Mouse (Mus musculus) kidney, postnatal 0 days (tissue): ENCODE measurements around the gene Zbtb38. TPM values are rescaled to one million over a fixed set of nuclear protein-coding genes. Genes with fewer than 3 reads are reported as not detected.

Experiments
- ATAC-seq: fragments of 200-750 bp; cut with Nextera tagmentation; replicated peaks from 2 replicates; pipeline ENCODE4 v1.8.0; 2017; ENCODE audit warnings: low read depth, moderate number of reproducible peaks, moderate TSS enrichment, moderate library complexity; ENCODE audit not compliant: low FRiP score
- DNase-seq: peaks from one replicate; pipeline ENCODE4 v3.0.0-alpha.2; 2016; ENCODE audit warnings: low spot score
- H3K27ac ChIP-seq: fragments of 300-500 bp; sonication (generic); 2 replicates; pipeline ENCODE4 v1.5.1; 2014; ENCODE audit warnings: mild to moderate bottlenecking
- H3K27me3 ChIP-seq: fragments of 300-500 bp; sonication (generic); 2 replicates; pipeline ENCODE4 v1.6.1; 2014; ENCODE audit warnings: low read length, mixed read lengths; ENCODE audit not compliant: insufficient read depth
- H3K36me3 ChIP-seq: fragments of 300-500 bp; sonication (generic); 2 replicates; pipeline ENCODE4 v1.6.1; 2014; ENCODE audit warnings: low read length, mixed read lengths; ENCODE audit not compliant: insufficient read depth
- H3K4me1 ChIP-seq: fragments of 300-500 bp; sonication (generic); replicated peaks from 2 replicates; pipeline ENCODE4 v1.6.1; 2014; ENCODE audit warnings: antibody characterized with exemption, low read length, mixed read lengths; ENCODE audit not compliant: insufficient read depth
- H3K4me2 ChIP-seq: fragments of 300-500 bp; sonication (generic); 2 replicates; pipeline ENCODE4 v1.6.1; 2014; ENCODE audit warnings: mild to moderate bottlenecking, low read length, moderate library complexity, mixed read lengths
- H3K4me3 ChIP-seq: fragments of 300-500 bp; sonication (generic); replicated peaks from 2 replicates; pipeline ENCODE4 v1.5.1; 2014; ENCODE audit warnings: low read depth, low read length
- H3K9ac ChIP-seq: fragments of 300-500 bp; sonication (generic); 2 replicates; pipeline ENCODE4 v1.6.1; 2014; ENCODE audit warnings: low read depth, low read length
- H3K9me3 ChIP-seq: fragments of 300-500 bp; sonication (generic); replicated peaks from 2 replicates; pipeline ENCODE4 v1.6.1; 2016; ENCODE audit warnings: low read length, inconsistent platforms, mixed read lengths
- CTCF ChIP-seq: IDR thresholded peaks from 2 replicates; pipeline ENCODE4 v1.5.1; 2016; ENCODE audit warnings: antibody characterized with exemption, low read depth, mild to moderate bottlenecking, moderate library complexity
- WGBS: fragments of 180-500 bp; shearing (Covaris S2); extraction: QIAGEN DNeasy Blood & Tissue Kit; methylation state at CpG from one replicate; pipeline ENCODE4 v1.1.7; 2014; 5-methylcytosine and 5-hydroxymethylcytosine counted together
- polyA plus RNA-seq: library from polyadenylated mRNA; unstranded; fragments of >200 nt; fragmentation: Nextera tagmentation; extraction: Ambion mirVana; gene quantifications from 2 replicates; pipeline ENCODE4 v1.2.1, GENCODE M21; 2015

Gene Zbtb38
- polyA plus RNA-seq, 1 experiment from 2014 or later, result 28.3 TPM

DNA sequence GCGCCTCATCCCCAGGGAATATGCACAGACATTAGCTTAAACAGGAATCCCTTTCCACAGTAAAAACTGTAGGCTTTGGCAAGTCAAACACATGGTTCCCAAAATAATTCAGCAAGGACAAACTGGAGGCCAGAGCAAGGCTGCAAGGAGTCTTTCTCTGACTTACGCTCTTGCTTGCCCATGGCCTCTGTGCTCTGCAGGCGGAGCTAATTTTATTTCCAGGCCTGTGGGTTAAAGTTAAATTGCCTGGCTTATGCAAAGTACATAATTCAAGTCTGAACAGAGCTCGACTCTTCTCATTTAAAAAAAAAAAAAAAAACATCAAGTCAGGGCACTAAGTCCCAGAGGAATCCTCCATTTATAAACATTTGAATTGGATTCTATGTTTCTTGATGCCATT, 16.7 kb downstream of the Zbtb38 start:
- Histone ChIP-seq H3K4me3 (no peak overlapping the region), H3K4me2 (no peak overlapping the region), H3K27ac (no peak overlapping the region), H3K9ac (no peak overlapping the region), H3K4me1 (0 out of 2 replicates have a peak, but pooled peaks cover 4% of the 10 kb centered on the region), H3K36me3 (no peaks in the 10 kb centered on the region), H3K9me3 (no peaks in the 10 kb centered on the region), H3K27me3 (no peaks in the 10 kb centered on the region; the same call in 1 of the 2 replicates)
- no peak for DNase-seq
- no peak for TF ChIP-seq CTCF
- no peak for ATAC-seq
- 50% methylated on average over 4 of the region's 4 CpGs for WGBS

DNA sequence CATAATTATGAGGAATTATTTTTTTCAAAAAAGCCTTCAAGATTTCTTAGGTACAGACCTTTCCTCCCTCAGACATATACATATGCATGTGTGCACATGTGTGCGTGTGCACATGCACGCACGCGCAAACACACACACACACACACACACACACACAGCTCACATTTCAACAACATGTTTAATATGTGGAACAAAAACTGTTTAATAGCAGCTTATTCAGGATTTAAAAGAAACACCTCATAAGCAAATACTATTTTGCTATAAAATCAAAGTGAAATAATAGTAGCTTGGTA, 19.3 kb downstream of the Zbtb38 start:
- Histone ChIP-seq H3K4me1 (0 out of 2 replicates have a peak, but pooled peaks cover 5% of the 10 kb centered on the region), H3K27me3 (no peaks in the 10 kb centered on the region; the same call in 1 of the 2 replicates), H3K27ac (no peak overlapping the region), H3K36me3 (no peaks in the 10 kb centered on the region), H3K4me2 (no peak overlapping the region), H3K9me3 (no peaks in the 10 kb centered on the region), H3K4me3 (no peak overlapping the region), H3K9ac (no peak overlapping the region)
- DNase-seq (no peak), ATAC-seq (no peak)
- no peak for TF ChIP-seq CTCF
- 97% methylated on average over 4 of the region's 4 CpGs for WGBS

DNA sequence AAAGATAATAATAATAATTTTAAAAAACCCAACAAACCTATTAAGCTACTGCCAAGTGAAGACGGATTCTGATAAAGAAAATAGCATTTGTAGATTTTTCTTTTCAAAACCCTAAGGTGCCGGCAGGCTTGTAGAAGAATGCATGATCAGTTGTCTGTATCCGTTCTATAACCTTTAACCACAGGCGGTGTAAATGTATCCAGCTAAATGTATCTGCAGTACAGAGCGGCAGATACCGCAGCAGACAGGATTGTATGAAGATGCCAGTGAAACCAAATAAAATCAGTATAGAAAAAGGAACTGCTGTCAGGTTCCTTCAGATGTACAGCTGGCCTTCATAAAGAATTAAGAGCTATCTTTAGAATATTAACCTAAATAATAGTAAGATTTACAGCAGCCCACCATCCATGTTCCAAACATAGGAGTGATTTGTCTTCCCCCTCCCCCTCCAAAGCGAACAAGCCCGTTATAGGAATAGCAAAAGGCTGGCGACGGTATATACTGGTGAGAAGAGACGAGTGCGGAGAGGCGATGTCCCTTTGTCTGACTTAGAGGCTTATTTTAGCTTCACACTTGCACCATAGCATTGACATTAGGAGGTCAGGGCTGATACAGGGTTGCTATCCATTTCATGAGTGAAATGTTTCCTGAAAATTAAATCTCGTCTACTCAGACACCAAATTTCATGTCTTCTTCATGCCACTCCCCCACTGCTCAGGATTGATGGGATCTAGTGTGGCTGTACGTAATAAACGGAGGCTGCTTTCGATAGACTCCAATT, 19.8 kb downstream of the Zbtb38 start:
- H3K9ac ChIP-seq, result no peak overlapping the region
- H3K4me2 ChIP-seq, result no peak overlapping the region
- DNase-seq (no peak), ATAC-seq (no peak)
- no peak for TF ChIP-seq CTCF
- no peaks in the 10 kb centered on the region for H3K9me3 ChIP-seq
- H3K4me3 ChIP-seq, result no peak overlapping the region
- H3K36me3 ChIP-seq, result no peaks in the 10 kb centered on the region
- no peak overlapping the region for H3K27ac ChIP-seq
- no peaks in the 10 kb centered on the region; the same call in 1 of the 2 replicates for H3K27me3 ChIP-seq
- WGBS, result 67% methylated on average over 17 of the region's 17 CpGs
- 0 out of 2 replicates have a peak, but pooled peaks cover 9% of the 10 kb centered on the region for H3K4me1 ChIP-seq

DNA sequence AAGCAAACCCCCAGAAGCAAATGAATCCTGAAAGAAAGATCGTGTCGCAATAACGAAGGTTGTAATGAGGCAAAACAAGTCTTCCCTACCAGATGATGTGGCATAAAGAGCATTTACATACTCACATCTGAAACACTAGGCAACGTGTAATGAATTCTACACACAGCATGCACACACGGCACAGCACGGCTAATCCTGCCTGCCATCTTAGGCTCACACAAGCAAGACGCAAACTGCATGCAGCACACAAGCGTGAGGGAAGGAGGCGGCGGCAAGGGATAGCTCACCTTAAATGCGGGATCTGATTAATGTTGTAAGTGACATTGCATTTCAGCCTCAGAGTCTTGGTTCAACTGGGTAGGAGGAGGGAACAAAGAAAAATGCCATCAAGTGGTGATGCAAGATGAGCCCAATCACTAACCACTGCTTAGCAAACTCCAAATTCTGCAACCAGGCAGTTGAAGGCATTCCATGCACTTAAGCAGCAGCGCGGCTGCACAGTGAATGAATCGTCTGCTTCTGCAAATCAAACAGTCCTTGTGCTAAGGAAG, 20.6 kb downstream of the Zbtb38 start:
- Histone ChIP-seq H3K36me3 (no peaks in the 10 kb centered on the region), H3K9ac (no peak overlapping the region), H3K9me3 (no peaks in the 10 kb centered on the region), H3K4me1 (0 out of 2 replicates have a peak, but pooled peaks cover 9% of the 10 kb centered on the region), H3K27ac (no peak overlapping the region), H3K4me2 (0 out of 2 replicates have a peak overlapping the region, but pooled peaks have one; percentile 7), H3K4me3 (no peak overlapping the region), H3K27me3 (no peaks in the 10 kb centered on the region)
- WGBS, result 59% methylated on average over 14 of the region's 14 CpGs
- no peak for TF ChIP-seq CTCF
- ATAC-seq, result no peak
- peak; percentile 33 for DNase-seq

DNA sequence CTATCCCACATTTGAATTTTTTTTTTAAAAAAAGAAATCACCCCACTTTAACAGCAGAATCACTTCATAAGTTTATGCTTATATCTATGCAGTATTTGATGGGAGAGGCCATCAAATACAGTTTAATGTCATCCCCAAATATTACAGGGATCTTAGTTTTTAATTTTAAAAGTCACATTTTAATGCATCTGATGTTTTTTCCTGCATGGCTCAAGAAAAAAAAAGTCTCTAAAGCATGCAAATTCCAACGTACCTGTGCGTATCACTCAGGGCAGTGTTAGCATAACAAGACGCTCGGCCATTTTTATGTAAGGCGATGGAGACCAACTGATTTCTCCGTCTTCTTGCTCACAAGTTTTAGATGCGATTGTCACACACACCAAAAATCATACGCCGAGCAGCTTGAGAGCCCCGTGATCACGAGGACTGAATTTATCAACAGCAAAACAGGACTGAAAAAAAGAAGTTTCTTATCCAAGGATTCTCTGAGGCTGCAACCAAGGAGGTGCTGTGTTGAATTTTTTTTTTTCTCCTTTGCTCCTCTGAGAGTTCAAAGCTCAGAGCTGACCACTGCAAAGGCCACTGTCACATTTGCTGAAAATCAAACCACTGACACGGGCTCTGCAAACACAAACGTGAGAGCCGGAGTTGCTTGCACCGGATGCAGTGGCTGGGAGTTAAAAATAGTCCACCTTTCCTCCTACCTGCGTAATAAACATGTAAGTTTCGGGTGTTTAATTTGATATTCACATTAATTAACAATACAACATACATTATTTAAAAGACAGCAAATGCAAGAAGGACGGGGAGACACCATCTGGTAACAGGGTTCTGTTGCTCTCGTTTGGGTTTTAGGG, 21.4 kb downstream of the Zbtb38 start:
- Histone ChIP-seq H3K36me3 (no peaks in the 10 kb centered on the region), H3K4me3 (no peak overlapping the region), H3K27me3 (no peaks in the 10 kb centered on the region), H3K4me2 (no peak overlapping the region), H3K9ac (no peak overlapping the region), H3K27ac (no peak overlapping the region), H3K9me3 (no peaks in the 10 kb centered on the region), H3K4me1 (0 out of 2 replicates have a peak, but pooled peaks cover 9% of the 10 kb centered on the region)
- TF ChIP-seq CTCF, result no peak
- ATAC-seq (no peak), DNase-seq (no peak)
- WGBS, result 83% methylated on average over 19 of the region's 19 CpGs

DNA sequence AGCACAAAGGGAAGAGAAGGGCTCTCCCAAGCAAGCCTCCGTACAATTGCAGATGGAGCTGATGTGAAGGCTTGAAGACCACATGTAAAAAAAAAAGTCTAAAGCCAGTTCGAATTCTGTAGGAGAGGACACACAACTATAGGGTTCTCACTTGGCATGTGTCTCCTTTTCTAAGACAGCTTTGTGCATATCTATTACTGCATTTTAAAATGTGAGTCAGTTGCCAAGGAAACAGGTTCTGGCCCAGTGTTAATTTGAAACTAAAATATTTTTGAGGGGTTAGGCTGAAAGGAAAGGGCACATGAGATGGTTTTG, 22.4 kb downstream of the Zbtb38 start:
- no peak overlapping the region for H3K4me3 ChIP-seq
- no peak for TF ChIP-seq CTCF
- no peak for DNase-seq
- 0 out of 2 replicates have a peak, but pooled peaks cover 5% of the 10 kb centered on the region for H3K4me1 ChIP-seq
- no peak overlapping the region for H3K4me2 ChIP-seq
- 89% methylated on average over 2 of the region's 2 CpGs for WGBS
- no peaks in the 10 kb centered on the region for H3K36me3 ChIP-seq
- H3K27ac ChIP-seq, result no peak overlapping the region
- H3K9ac ChIP-seq, result no peak overlapping the region
- no peak for ATAC-seq
- no peaks in the 10 kb centered on the region for H3K9me3 ChIP-seq
- no peaks in the 10 kb centered on the region for H3K27me3 ChIP-seq
